Mouse (Mus musculus) E14TG2a.4 (cell line): ENCODE results near the gene Lrrn2.

Source experiments
- CTCF ChIP-seq: conservative IDR thresholded peaks from 2 replicates; pipeline ENCODE4 v1.5.1; 2014; ENCODE audit warnings: low read length
- NANOG ChIP-seq: IDR thresholded peaks from 2 replicates; pipeline ENCODE4 v1.6.1; 2014; ENCODE audit warnings: borderline replicate concordance, low read length, mixed read lengths

DNA sequence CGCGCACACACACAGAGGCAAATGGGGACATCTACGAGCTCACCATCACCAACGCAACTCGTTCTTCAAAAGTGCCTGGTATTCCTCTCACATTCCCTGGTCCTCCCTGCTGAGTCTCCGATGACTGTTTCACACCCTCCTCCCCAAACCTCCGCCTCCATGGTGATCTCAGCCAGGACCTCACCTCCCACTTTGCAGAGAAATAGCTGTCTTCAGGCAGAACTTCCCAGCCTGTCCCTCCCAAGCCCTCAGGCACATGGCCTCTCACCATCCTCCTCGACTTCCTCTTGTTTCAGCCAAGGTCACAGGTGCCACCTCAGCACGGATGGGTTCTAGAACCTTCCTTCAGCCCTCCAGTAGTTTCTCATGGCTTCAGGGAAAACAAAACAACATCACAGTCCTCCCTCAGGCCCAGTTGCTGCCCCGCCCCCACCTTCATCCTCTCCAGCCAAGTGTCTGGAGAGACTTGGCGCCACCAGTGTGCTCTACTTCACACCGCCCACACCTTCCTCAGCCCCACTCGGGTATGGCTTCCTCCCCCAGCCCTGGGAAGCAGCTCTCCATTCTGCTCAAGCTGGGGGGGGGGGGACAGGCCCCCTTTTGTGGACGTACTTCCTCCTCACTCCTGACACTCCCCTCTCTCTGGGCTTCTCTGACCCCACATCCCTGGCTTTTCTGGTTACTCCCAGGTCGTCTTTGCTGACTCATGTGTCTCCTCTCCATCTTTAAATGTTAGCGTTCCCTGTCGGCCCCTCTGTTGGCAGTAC lies 13.4 kb downstream of the Lrrn2 start:
- TF ChIP-seq CTCF (no peak), NANOG (no peak)
